Comparison of ENCODE assay signal across 14 mouse cellular contexts in genomic region chr3:136967510-136967909, GRCm38 (mm10).
DNase-seq lines count a peak whose midpoint lies in the region; ATAC-seq and TF ChIP-seq lines count a peak whose summit lies in the region.
"Had no signal": no experiment of that assay in that cellular context is flagged by ENCODE, and none has a peak within 500 bp of the region (broad histone marks: within the 10 kb centered on the region; RNA-seq: fewer than 3 reads in every experiment).

No protein-coding gene starts in this region.

- H3K27me3 ChIP-seq in forebrain, embryonic 16.5 days (replicated peaks; ENCODE audit: control insufficient read depth, insufficient read depth, low read length) = no peaks in the 10 kb centered on the region
- no peaks in the 10 kb centered on the region for H3K27me3 ChIP-seq in forebrain, embryonic 15.5 days
- H3K27me3 ChIP-seq in lung, postnatal 0 days (replicated peaks; ENCODE audit: insufficient read depth, low read length) = no peaks in the 10 kb centered on the region
- H3K27me3 ChIP-seq: embryonic facial prominence, embryonic 13.5 days; heart, embryonic 12.5 days had no signal

- no peak overlapping the region for H3K4me2 ChIP-seq in forebrain, embryonic 16.5 days (ENCODE audit: low read length)
- no peak overlapping the region for H3K4me2 ChIP-seq in forebrain, embryonic 15.5 days (replicated peaks)
- H3K4me2 ChIP-seq in lung, postnatal 0 days (replicated peaks; ENCODE audit: low read depth, low read length) = no peak overlapping the region
- H3K4me2 ChIP-seq: embryonic facial prominence, embryonic 13.5 days; heart, embryonic 12.5 days; hindbrain, embryonic 14.5 days had no signal

- 83% methylated on average over 2 of the region's 2 CpGs for WGBS in forebrain, embryonic 16.5 days
- WGBS in forebrain, embryonic 15.5 days = 82% methylated on average over 2 of the region's 2 CpGs
- 83% methylated on average over 2 of the region's 2 CpGs for WGBS in lung, postnatal 0 days

- TF ChIP-seq CTCF in layer of hippocampus, adult 2 months (conservative IDR thresholded peaks at IDR 0.05) = no peak
- no peak for TF ChIP-seq CTCF in left cerebral cortex, adult 2 months (IDR thresholded peaks at IDR 0.05)
- TF ChIP-seq CTCF in brain, embryonic 14.5 days (IDR thresholded peaks at IDR 0.05; ENCODE audit: borderline replicate concordance, extremely low read depth, insufficient read depth, insufficient read length) = no peak
- no peak for TF ChIP-seq CTCF in lung, postnatal 0 days (IDR thresholded peaks at IDR 0.05)

- no peak overlapping the region for H3K27ac ChIP-seq in forebrain, embryonic 16.5 days (ENCODE audit: low read length)
- H3K27ac ChIP-seq in forebrain, embryonic 15.5 days (replicated peaks) = no peak overlapping the region
- peak overlapping the region; percentile 79 for H3K27ac ChIP-seq in layer of hippocampus, adult 2 months
- H3K27ac ChIP-seq in left cerebral cortex, adult 2 months = no peak overlapping the region; the same call in 1 of the 2 replicates
- no peak overlapping the region for H3K27ac ChIP-seq in lung, postnatal 0 days (ENCODE audit: low read length)
- H3K27ac ChIP-seq: embryonic facial prominence, embryonic 13.5 days; gastrocnemius, adult 2 months; hindbrain, embryonic 10.5 days; hindbrain, embryonic 14.5 days had no signal

- DNase-seq in layer of hippocampus, adult 2 months (ENCODE audit: low spot score in 2 of 2) = no peak
- DNase-seq in layer of hippocampus, adult 9-10 months (ENCODE audit: low spot score) = no peak
- peak; percentile 20 to 21 for DNase-seq in left cerebral cortex, postnatal 36 days (ENCODE audit: low spot score in 2 of 2)
- no peak for DNase-seq in left cerebral cortex, adult 2 months (ENCODE audit: extremely low spot score in 1 of 2, low spot score in 2 of 2)
- peak; percentile 34 for DNase-seq in brain, embryonic 14.5 days (ENCODE audit: low read depth)
- DNase-seq in lung, postnatal 0 days (ENCODE audit: low spot score) = no peak
- DNase-seq: adrenal gland, postnatal 10 days had no signal

- H3K9ac ChIP-seq in forebrain, embryonic 16.5 days (replicated peaks; ENCODE audit: low read depth, low read length) = no peak overlapping the region
- H3K9ac ChIP-seq in forebrain, embryonic 15.5 days (replicated peaks) = no peak overlapping the region
- no peak overlapping the region for H3K9ac ChIP-seq in lung, postnatal 0 days (replicated peaks; ENCODE audit: low read depth)
- H3K9ac ChIP-seq: embryonic facial prominence, embryonic 13.5 days; heart, embryonic 12.5 days; hindbrain, embryonic 14.5 days had no signal

- no peaks in the 10 kb centered on the region; the same call in 1 of the 2 replicates for H3K4me1 ChIP-seq in forebrain, embryonic 16.5 days (replicated peaks; ENCODE audit: control insufficient read depth, insufficient read depth, low read length)
- H3K4me1 ChIP-seq in forebrain, embryonic 15.5 days = peaks cover 13% of the 10 kb centered on the region; the same call in 1 of the 2 replicates
- H3K4me1 ChIP-seq in lung, postnatal 0 days (ENCODE audit: insufficient read depth, low read depth, low read length) = no peaks in the 10 kb centered on the region
- H3K4me1 ChIP-seq: heart, embryonic 12.5 days; hindbrain, embryonic 10.5 days had no signal

- ATAC-seq in forebrain, embryonic 16.5 days = peak; percentile 26; the same call in 1 of the 2 replicates
- ATAC-seq in forebrain, embryonic 15.5 days (replicated peaks) = no peak
- ATAC-seq in lung, postnatal 0 days = no peak

- H3K9me3 ChIP-seq in forebrain, embryonic 16.5 days (ENCODE audit: control insufficient read depth, low read length) = no peaks in the 10 kb centered on the region
- H3K9me3 ChIP-seq in forebrain, embryonic 15.5 days = no peaks in the 10 kb centered on the region
- no peaks in the 10 kb centered on the region for H3K9me3 ChIP-seq in lung, postnatal 0 days (ENCODE audit: low read length)
- H3K9me3 ChIP-seq: embryonic facial prominence, embryonic 13.5 days; heart, embryonic 12.5 days; hindbrain, embryonic 10.5 days had no signal

- no peak for TF ChIP-seq EP300 in lung, postnatal 0 days (IDR thresholded peaks at IDR 0.05)

- intact Hi-C loops in left cerebral cortex, postnatal 36 days (cut with DNase I) = loop anchor here (10.0 kb wide), 1 partner anchor 593 kb away; no protein-coding TSS in a partner anchor
- intact Hi-C loops in left cerebral cortex, adult 2 months (cut with DNase I) = loop anchor here (10.0 kb wide), 1 partner anchor 447 kb away; no protein-coding TSS in a partner anchor

- H3K4me3 ChIP-seq in forebrain, embryonic 16.5 days (replicated peaks; ENCODE audit: low read length) = no peak overlapping the region
- no peak overlapping the region for H3K4me3 ChIP-seq in forebrain, embryonic 15.5 days
- no peak overlapping the region for H3K4me3 ChIP-seq in layer of hippocampus, adult 2 months
- H3K4me3 ChIP-seq in left cerebral cortex, adult 2 months = no peak overlapping the region
- H3K4me3 ChIP-seq in lung, postnatal 0 days (ENCODE audit: low read depth, low read length) = no peak overlapping the region
- H3K4me3 ChIP-seq: embryonic facial prominence, embryonic 13.5 days; gastrocnemius, adult 2 months; heart, embryonic 12.5 days; hindbrain, embryonic 10.5 days had no signal

- H3K36me3 ChIP-seq in forebrain, embryonic 16.5 days (ENCODE audit: control insufficient read depth, insufficient read depth) = no peaks in the 10 kb centered on the region
- no peaks in the 10 kb centered on the region for H3K36me3 ChIP-seq in forebrain, embryonic 15.5 days
- no peaks in the 10 kb centered on the region for H3K36me3 ChIP-seq in lung, postnatal 0 days (ENCODE audit: insufficient read depth, low read length)
- H3K36me3 ChIP-seq: embryonic facial prominence, embryonic 13.5 days; heart, embryonic 12.5 days; hindbrain, embryonic 10.5 days had no signal

- no peak for TF ChIP-seq POLR2A in brain, embryonic 14.5 days (IDR thresholded peaks at IDR 0.05; ENCODE audit: borderline replicate concordance, extremely low read depth, insufficient read depth, insufficient read length, poor library complexity, severe bottlenecking)

Comparison
In these comparisons a context has a peak if more than half of its experiments do, and no peak if none do; other contexts are left out.
1. DNase-seq: peak in left cerebral cortex, postnatal 36 days (2 of 2) and brain, embryonic 14.5 days (single experiment); none in layer of hippocampus, adult 2 months (0 of 2), layer of hippocampus, adult 9-10 months (single experiment), left cerebral cortex, adult 2 months (0 of 2) and lung, postnatal 0 days (single experiment).